ENCODE assay signal across 23 mouse cellular contexts in the genomic region with DNA sequence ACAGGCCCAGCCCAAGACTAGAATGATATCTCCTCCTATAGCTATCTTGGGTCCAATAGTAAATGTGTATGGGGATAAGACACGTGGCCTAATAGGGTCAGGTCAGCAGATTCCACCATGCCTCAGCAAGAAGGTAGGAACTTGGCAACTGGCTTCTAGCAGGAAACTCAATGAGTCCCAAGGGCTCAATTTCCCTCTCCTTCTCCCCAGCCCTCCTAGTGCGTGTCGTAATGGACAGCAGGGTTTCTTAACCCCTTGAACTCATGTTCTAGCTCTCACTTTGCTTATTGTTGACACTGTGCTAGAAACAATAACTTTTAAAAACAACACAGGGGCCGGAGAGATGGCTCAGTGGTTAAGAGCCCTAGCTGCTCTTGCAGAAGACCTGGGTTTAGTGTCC.
"Had no signal": no experiment of that assay in that cellular context is flagged by ENCODE, and none has a peak within 500 bp of the region (broad histone marks: within the 10 kb centered on the region; RNA-seq: fewer than 3 reads in every experiment).

No protein-coding gene starts in this region.

- H3K4me1 ChIP-seq: liver, embryonic 15.5 days; lung, embryonic 15.5 days; midbrain, embryonic 10.5 days; midbrain, embryonic 12.5 days; neural tube, embryonic 13.5 days; neural tube, embryonic 15.5 days had no signal

- H3K9me3 ChIP-seq: liver, embryonic 15.5 days; lung, embryonic 15.5 days; midbrain, embryonic 12.5 days; neural tube, embryonic 13.5 days; neural tube, embryonic 15.5 days had no signal

- H3K27ac ChIP-seq: liver, embryonic 15.5 days; lung, embryonic 15.5 days; macrophage; midbrain, embryonic 10.5 days; midbrain, embryonic 12.5 days; neural tube, embryonic 13.5 days; neural tube, embryonic 15.5 days had no signal

- H3K36me3 ChIP-seq: liver, embryonic 15.5 days; lung, embryonic 15.5 days; neural tube, embryonic 15.5 days had no signal

- H3K4me3 ChIP-seq: liver, embryonic 15.5 days; lung, embryonic 15.5 days; midbrain, embryonic 10.5 days; midbrain, embryonic 12.5 days; myocyte; neural tube, embryonic 13.5 days; neural tube, embryonic 15.5 days had no signal

- ATAC-seq: liver, postnatal 0 days; lung, postnatal 0 days; midbrain, embryonic 16.5 days had no signal

- H3K27me3 ChIP-seq: liver, embryonic 15.5 days; lung, embryonic 15.5 days; midbrain, embryonic 12.5 days; neural tube, embryonic 13.5 days; neural tube, embryonic 15.5 days had no signal

- DNase-seq: liver, postnatal 0 days; lung, adult 2 months; lung, postnatal 14 days; lung, postnatal 36 days; midbrain, embryonic 14.5 days; retina, postnatal 1 day; right cerebral cortex, adult 18-20 months; right cerebral cortex, postnatal 25 days; right cerebral cortex, postnatal 4 days; spleen, adult 18-20 months; thymus, adult 18-20 months; thymus, postnatal 14 days; thymus, postnatal 36 days had no signal

- H3K9ac ChIP-seq: liver, embryonic 15.5 days; liver, postnatal 0 days; lung, embryonic 15.5 days; midbrain, embryonic 12.5 days; neural tube, embryonic 13.5 days; neural tube, embryonic 15.5 days had no signal
